Mouse (Mus musculus): ENCODE measurements around the gene Nlgn1. TPM values are rescaled to one million over a fixed set of nuclear protein-coding genes. Genes with fewer than 3 reads are reported as not detected.

Gene Nlgn1
- total RNA-seq, 2 experiments from 2014 or later = 0.09 TPM; not detected in 1

DNA sequence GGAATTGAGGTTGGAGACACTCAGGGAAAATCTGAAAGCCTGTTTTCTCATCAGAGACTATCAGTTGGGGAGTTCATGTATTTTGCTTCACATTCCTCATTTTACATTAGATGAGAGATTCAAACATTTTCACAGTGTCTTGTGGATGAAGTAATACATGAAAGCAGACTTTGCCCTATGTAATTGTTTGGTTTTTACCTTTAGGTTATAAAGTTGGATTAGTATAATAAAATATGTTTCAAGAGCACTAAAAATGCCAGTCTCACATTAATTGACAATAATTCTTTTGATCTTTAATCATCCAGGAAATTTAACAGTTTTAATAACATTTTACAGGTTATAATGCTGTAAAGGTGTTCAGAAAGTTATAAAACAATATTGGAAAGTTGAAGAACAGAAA, 262.9 kb downstream of the Nlgn1 start:
- no peak for DNase-seq (ENCODE audit: low spot score)

DNA sequence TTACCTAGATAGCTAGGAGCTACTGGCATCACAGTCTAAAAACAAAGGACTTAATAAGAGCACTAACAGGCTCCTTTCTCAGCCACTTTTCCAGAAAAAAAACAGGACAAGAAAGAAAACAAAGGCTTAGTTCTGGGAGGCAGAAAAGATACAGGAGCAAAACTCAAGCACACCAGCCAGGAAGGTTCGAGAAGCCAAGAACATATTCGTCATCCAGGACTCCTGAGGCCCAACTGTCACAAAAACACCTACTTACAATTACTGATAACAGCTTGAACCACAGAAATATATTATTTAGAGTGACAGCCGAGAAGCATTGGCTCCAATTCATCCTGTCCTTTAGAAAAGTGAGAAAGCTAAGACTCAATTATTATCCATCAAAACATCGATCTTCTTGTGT, 281.5 kb downstream of the Nlgn1 start:
- no peak for DNase-seq (ENCODE audit: low spot score)

DNA sequence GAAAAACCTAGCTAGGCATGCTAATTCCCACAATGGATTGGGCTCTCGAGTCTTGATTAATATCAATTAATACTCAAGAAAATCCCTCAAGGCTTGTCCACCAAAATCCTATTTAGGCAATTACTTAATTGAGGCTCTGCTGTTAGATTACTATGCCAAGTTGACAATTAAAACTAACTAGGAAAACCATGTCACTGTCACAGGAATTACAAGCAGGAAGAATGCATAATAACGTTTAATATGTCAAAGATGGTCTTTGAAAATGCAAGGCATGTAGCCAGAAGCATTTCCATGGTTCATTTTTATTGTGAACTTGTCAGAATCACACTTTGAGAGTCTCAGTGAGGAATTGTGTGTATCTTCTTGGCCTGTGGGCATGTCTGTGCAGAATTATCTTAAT, 289.3 kb downstream of the Nlgn1 start:
- DNase-seq (ENCODE audit: low spot score) = no peak

DNA sequence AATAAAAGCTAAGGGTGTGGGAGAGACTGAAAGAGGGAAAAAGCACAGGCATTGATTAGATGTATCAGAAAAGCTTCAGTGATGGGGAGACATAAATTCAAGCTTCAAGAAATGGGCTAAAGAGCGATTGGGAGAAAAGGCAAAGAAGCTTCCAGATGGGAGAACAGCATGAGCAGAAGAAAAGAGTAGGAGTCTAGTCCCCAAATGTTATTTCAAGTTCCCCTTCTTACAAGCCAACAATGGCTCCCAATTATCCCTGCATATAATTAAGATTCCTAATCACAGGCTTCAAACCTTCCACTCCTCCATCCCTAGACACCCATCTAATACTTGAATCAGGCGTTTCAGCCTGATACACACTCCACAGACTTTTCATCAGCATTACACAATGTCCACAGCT, 292.6 kb downstream of the Nlgn1 start:
- no peak for DNase-seq (ENCODE audit: low spot score)

DNA sequence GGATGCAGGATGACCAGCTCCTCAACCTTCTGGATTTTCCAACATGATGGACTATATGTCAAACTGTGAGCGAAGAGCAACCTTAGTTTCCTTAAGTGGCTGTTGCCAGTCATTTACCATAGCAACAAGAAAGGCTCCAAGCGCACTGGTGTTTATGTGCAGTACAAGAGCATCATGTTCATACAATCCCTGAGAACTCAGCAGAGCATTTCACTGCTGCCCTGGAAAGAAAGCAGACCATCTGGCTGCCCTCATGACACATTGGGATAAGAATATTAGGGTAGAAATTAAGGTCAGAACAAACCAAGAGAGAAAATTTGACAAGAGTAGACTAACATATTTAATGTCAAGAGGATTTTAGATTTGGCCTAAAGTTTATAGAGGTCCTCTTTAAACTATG, 306.2 kb downstream of the Nlgn1 start:
- no peak for DNase-seq (ENCODE audit: low spot score)

DNA sequence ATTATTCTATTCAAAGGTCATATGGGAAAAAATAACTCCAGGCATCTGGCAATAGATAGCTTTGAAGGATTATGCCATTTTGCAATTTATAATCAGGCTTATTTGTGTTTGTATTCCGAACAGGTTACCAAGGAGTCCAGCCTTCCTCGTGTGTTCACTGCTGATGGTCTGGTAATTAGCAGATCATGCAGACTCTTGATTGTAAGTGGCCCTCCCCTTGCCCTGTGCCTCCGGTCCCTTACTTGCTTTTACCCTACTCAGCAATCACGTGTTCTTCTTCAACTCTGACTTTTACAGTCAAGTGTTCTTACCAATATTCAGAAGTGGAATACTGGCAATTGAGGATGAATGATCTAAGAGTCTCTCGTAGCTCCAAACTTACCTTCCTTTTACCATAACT, 309.0 kb downstream of the Nlgn1 start:
- DNase-seq (ENCODE audit: low spot score) = no peak

DNA sequence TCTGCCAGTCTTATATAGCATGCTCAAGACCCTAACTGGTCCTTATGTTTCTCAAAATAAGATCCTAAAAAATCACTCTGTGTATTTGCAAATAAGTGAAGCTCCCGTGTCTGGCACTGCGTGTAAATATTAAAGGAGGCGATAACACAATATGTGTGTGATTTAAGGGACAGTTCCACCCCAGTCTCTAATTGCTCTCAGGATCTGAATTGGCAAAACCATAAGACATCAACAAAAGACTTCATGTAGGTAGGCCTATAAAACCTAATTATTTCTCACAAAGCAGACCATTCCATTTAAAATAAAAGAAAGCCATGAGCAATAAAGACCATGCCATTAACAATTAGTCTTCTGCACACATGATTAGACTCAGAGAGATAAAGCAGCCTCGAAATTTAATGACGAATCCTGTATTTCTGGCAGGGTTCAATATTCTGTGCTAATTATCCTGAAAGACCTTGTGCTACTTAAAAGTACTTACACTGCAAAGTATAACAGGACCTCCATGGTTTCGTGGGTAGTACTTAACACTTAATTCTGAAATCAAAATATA, 310.6 kb downstream of the Nlgn1 start:
- DNase-seq (ENCODE audit: low spot score) = no peak

DNA sequence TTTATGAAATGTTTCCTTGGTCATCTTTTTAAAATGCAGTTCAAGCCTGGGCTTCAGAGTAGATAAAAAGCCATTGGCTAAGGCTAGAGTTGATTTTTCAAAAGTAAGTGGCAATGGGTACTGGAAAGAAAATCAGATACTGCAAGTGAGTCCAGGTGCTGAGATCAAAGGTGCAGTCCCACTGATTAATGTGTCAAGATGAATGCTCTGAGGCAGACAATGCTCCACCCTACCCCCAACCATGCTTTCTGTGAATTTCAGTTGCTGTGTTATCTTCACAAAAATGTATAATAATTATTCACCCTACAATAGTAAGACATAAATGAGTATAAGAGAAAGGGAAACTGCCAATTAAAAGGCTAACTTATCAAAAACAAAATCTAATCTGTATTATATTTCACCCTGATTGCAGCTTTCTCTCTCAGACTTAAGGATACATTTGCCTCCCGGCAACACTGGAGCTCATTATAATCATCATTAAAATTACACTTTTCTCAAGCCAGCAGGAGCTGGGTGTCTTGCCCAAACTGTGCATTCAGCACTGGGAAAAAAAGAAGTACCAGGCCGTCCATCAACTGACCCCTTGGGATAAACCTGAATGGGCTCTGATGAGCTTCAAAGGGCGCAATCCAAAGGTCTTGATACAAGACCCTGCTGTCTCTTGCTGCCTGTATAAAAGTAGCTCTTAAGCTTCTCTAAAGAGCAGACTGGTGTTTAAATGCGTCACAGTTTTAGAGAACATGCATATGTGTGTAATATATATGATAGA, 320.8 kb downstream of the Nlgn1 start:
- no peak for DNase-seq (ENCODE audit: low spot score)

DNA sequence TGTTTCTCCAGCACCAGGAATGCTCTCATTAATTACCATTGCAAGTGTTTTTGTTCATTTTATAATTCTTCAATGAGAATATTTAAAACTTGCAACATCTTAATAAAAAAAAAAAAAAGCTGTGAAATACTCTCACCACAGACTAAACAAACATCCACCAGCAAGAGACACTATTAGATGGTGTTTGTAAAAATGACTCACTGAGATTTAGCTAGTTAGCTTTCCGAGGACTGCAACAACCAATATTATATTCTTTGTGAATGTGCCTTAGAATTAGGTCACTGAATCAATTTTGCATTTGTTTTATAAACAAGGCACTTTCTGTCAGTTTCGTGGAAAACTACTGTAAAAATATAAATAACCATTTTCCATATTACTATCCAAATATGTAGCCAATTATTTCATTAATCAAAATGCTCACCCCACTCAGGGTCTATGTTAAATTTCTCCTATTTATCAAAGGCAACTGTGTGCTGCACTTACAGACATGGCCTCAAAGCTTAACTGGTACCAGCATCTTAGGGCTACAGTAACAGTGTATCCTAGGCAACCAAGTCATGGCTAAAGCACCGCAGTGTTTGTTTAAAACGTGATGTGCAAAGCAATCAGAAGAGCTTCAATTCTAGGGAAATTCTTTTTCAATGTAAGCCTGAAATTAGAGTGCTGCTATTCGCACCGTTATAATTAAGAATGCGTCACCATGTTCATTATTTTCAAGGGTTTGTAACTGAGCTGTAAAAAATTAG, 329.2 kb downstream of the Nlgn1 start:
- no peak for DNase-seq (ENCODE audit: low spot score)

DNA sequence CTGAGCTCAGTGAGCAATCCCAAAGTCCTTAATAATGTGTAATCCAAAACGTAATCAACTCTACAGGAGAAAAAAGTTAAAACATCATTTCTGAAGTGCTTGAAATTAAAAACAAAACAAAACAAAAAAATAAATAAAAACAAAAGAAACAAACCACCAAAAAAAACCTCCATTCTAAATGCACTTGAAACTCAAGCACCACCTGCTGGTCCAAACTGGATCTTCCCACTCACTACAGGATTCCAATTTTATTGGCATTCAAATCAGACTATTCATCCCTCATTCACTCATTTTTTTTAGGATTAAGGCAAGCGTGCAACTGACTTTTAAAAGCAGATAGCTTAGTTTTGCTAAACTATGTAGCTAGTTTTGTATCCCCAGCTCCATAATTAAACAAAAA, 329.9 kb downstream of the Nlgn1 start:
- DNase-seq (ENCODE audit: low spot score) = no peak

DNA sequence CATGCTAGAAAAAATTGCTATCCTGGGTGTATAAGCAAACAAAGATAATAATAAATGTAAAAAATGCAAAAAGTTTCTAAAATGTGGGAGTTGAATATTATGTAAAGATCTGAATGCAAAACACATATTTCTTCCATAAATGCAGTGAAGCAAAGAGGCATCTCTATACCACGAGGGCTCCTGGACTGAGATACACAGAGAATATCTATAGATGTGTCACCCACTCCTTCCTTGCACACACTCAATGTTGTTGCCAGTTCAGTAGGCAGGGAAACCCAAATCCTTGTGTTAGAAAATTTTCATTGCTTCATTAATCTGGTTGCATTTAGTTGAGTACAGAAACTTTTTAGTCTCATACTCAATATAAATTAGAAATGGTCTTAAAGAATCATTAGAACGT, 364.7 kb downstream of the Nlgn1 start:
- DNase-seq (ENCODE audit: low spot score) = no peak

DNA sequence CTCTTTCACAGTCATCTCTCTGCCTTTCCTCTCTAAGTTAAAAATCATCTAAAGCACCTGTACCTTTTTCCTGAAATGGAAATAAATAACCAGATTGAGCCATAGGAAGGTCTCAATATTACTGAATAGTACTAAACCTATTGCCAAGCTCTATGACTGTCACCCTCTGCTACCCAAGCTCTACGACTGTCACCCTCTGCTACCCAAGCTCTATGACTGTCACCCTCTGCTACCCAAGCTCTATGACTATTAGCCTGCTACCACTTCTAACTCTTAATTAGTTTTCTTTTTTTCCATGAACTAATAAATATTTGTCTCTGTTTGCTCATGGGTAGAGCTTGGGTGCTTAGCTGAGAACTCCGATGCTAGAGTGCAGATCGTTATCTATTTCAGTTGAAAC, 368.0 kb downstream of the Nlgn1 start:
- no peak for DNase-seq (ENCODE audit: low spot score)

DNA sequence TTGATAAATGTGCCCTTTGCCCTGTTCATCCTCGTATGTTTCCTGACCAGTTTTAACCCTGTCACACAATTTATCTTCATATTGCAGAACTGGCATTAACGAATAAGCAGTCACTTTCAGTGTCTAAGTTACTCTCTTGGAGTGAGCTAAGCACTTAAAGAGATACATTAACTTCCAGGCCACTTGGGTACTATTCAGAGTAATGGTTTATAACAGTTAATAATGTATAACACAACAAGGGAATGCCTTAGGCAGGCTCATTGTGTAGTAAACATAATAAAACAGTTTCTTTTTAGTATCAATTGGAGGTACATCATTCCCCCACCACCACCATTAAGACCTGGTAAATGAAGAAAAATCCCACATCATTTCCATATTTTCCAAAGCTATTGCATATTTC, 368.7 kb downstream of the Nlgn1 start:
- no peak for DNase-seq (ENCODE audit: low spot score)

DNA sequence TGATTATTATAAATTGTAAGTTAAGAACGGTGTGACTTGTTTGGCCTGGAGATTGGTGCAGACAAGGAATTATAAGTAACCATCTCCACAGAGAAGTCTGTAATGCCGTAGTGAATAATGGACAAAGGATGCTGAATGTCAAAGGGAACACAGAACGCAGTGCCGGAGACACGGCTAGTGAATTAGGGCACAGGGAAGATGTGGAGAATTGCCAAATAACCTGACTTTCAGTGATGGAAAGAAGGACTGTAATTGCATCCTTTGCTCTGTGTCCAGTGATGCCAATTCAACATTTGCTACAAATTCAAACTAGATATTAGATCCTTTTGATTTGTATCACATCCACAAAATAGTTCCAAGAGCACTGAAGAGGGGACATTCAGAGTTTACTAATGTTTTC, 415.7 kb downstream of the Nlgn1 start:
- no peak for DNase-seq (ENCODE audit: low spot score)

DNA sequence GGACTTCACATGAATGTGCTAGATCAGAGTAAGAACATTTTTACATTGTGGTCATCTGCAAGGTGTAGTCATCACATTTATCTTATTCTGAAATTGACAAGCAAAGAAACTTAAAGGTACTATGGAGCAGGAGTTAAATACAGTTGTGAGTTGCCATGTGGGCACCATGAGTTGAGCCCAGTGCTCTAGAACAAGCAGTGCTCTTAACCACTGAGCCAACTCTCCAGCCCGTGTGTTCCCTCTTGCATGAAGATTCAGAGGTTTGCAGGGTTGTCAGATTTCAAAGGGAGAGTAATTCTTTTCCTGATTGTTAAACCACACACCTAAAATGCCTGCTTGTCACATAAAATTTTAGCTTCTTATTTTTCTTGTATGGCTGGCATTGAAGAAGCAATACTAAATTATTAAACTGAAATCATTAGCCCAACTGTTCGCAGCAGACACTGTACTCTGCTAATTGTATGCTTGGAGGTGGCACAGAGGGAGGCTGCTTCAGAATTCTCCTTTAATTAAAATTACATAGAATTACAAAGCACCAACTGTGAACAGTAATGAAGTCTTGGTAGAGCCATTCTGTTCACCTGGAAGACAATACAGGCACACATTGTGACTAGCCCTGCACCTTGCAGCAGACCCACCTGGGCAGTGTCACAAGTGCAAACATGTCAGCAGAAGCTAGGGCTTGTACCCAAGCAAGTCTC, 417.7 kb downstream of the Nlgn1 start:
- DNase-seq (ENCODE audit: low spot score) = no peak

DNA sequence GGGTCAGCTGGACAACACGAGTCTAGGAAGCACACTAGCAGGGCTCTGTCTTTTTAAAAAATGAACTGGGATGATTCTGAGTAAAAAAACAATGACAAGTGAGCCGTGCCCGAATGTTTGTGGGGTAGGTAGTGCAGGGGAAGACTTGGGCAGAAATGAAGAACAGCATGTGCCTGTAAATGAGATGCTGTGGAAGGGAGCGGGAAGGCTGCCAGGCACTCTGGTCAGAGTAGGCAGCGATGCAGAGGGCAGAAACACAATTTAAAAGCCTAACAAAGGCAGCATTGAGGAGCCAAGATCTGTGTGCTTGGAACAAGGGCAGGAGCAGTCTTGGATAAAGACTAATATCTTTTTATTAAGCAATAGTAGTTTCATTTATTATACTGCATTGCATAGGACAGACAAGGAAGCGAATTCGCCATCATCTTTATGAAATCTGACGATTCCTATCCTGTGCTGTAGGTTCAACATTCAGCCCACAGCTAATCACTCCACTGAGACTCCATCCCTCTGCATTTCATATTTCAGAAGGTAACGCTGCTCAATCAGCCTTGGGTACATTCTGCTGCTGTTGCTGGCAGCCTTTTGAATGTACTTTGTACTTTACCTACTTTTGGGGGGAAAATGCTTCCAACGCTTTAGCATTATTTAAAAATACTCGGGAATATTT, 429.0 kb downstream of the Nlgn1 start:
- no peak for DNase-seq (ENCODE audit: low spot score)

DNA sequence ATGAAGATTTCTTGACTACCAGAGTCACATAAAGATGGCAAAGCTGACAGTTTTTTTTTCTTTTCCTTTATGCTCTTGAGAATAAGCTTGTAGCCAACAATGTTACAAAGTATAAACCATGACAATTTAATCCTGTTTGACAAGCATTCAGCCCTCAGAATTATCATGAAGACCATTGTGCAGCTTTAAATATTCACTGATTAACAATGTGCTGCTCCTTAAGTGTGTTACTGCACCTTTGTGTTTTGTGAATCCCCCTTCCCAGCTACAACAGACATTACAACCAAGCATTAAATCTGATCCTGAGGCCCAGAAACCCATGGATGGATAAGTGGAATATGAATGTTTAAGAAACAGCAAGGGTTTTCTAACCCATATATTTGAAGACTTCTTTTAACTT, 434.8 kb downstream of the Nlgn1 start:
- no peak for DNase-seq (ENCODE audit: low spot score)

DNA sequence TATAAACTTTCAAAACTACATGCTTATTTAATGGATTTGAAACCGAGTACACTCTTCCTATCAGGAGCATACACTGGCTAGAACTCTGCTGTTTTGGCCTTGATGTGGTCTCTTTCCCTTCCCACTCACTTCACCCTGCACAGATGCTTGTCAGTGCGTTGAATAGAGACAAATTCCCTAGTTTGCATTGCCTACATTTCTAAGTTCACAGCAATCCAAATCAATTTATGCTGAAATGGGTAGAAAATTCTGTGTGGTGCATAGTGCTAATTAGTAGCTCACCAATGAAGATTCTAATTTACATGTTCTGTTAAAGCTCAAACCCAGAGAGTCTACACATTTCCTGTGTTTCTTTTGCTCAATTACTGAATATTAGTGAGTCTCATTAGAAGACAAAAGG, 447.5 kb downstream of the Nlgn1 start:
- DNase-seq (ENCODE audit: low spot score) = no peak

DNA sequence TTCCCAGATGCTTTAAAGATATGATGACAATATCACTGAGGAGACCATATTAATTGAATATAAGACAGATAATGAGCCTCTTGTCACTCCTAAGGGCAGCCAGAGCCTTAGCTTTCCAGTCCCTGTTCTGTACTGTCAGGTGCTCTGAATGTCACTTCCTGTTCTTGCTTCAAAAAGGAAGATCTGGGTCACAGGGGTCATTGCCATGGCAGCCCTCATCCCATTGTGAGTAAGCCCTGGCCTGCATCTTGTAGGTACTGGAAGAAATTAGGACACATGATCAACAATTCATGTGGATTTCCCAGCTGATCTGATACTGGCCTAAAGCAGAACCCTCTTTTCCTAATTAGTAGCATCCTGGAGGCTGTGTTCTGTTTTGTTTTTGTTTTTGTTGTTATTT, 463.1 kb downstream of the Nlgn1 start:
- DNase-seq (ENCODE audit: low spot score) = no peak

DNA sequence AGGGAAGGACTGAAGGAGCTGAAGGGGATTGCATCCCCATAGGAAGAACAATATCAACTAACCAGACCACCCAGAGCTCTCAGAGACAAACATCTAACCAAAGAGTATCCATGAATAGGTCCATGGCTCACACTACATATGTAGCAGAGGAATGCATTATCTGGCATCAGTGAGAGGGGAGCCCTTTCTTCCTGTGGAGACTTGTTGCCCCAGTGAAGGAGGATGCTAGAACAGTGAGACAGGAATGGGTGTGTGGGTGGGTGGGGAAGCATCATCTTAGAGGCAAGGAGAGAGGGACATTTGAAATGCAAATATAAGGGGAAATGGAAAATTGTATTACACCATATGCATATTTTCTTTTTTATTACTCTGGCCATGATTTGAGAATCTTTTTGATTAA, 473.9 kb downstream of the Nlgn1 start:
- DNase-seq (ENCODE audit: low spot score) = no peak

DNA sequence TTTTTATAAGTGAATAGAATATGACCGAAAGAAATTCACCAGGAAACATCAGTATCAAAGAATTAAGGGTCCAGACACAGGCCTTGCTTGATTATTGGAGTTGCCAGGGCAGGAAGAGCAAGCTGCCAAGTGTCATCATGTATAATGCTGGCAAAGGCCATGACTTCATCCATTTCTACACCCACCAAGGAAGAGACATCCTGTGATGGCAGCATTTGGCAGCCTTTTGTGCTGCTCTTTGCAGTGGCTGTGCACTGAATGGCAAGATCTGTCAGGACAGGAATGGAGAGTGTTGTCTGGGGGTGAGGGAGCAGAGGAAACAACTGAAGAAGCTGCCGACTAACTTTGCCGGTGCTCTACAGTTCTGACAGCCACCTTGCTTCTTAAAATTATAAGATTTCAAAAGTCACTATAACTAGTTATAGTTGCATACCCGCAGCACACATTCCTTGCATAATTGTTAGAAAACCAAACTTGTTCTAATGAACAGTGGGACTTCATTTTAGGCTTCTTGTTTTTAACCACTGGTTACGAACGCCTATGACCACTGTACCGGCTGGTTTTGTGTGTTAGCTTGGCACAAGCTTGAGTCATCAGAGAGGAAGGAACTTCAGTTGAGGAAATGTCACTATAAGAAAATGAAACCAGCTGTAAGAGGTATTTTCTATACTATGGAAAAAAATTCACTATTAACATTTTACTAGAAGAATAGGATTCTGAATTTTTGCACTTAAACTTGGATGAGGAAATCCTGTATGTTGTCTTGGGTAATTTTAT, 487.4 kb downstream of the Nlgn1 start:
- no peak for DNase-seq (ENCODE audit: low spot score)
